Mouse (Mus musculus) urinary bladder, postnatal 4 days (tissue): ENCODE results near the gene Etv4.
A peak's percentile ranks its signal among the peaks of the same experiment; 100 is the strongest.

Experiments used
- DNase-seq, 2 experiments: peaks; one replicate each; pipeline ENCODE4 v3.0.0; 2021 to 2022; ENCODE audit warnings: low spot score in 2 of 2

The Etv4 gene

GRCm38 (mm10) chr11:101785143-101785851, at the start of gene Etv4:
Etv4 (minus strand) TSS chr11:101785371.
- peak; percentile 81 to 89 for DNase-seq

- no peak for DNase-seq
Measured at GRCm38 (mm10) chr11:101832001-101832400, 46.8 kb upstream of the Etv4 start.

GRCm38 (mm10) chr11:101830616-101831015, 45.4 kb upstream of the Etv4 start:
- no peak for DNase-seq

- DNase-seq, result peak; percentile 42 to 63
Measured at GRCm38 (mm10) chr11:101830112-101830511, 44.9 kb upstream of the Etv4 start.

- no peak for DNase-seq
Measured at GRCm38 (mm10) chr11:101828718-101829117, 43.5 kb upstream of the Etv4 start.

GRCm38 (mm10) chr11:101823210-101823609, 38.0 kb upstream of the Etv4 start:
- DNase-seq, result no peak

GRCm38 (mm10) chr11:101820899-101821298, 35.7 kb upstream of the Etv4 start:
- peak in 1 of 2 experiments; percentile 26 for DNase-seq

- no peak for DNase-seq
Measured at GRCm38 (mm10) chr11:101819853-101820252, 34.7 kb upstream of the Etv4 start.

GRCm38 (mm10) chr11:101815103-101816085, 30.2 kb upstream of the Etv4 start:
- no peak for DNase-seq

- DNase-seq, result peak; percentile 71 to 89
Measured at GRCm38 (mm10) chr11:101814375-101815102, 29.4 kb upstream of the Etv4 start.

- DNase-seq, result peak; percentile 71 to 86
Measured at GRCm38 (mm10) chr11:101813259-101813658, 28.1 kb upstream of the Etv4 start.

- DNase-seq, result no peak
Measured at GRCm38 (mm10) chr11:101809060-101809828, 24.1 kb upstream of the Etv4 start.

- no peak for DNase-seq
Measured at GRCm38 (mm10) chr11:101807266-101807665, 22.1 kb upstream of the Etv4 start.

- DNase-seq, result no peak
Measured at GRCm38 (mm10) chr11:101806741-101807140, 21.6 kb upstream of the Etv4 start.

GRCm38 (mm10) chr11:101805113-101805704, 20.0 kb upstream of the Etv4 start:
- no peak for DNase-seq

GRCm38 (mm10) chr11:101801386-101801785, 16.2 kb upstream of the Etv4 start:
- DNase-seq, result no peak

GRCm38 (mm10) chr11:101798083-101798482, 12.9 kb upstream of the Etv4 start:
- peak in 1 of 2 experiments; percentile 52 for DNase-seq

GRCm38 (mm10) chr11:101797355-101797754, 12.2 kb upstream of the Etv4 start:
- DNase-seq, result no peak

GRCm38 (mm10) chr11:101790811-101791526, 5.8 kb upstream of the Etv4 start:
- DNase-seq, result peak in 1 of 2 experiments; percentile 32

GRCm38 (mm10) chr11:101787432-101787831, 2.3 kb upstream of the Etv4 start:
- DNase-seq, result no peak
